Mouse (Mus musculus) lung, postnatal 25 days (tissue): ENCODE data around the gene Gm14632.
"Not testable (repeated sequence)": the region's sequence is repeated elsewhere in the genome, so short reads cannot be mapped to it uniquely, and the experiment has no call there.

Experiments
- DNase-seq: peaks from one replicate; pipeline ENCODE4 v3.0.0; 2022; ENCODE audit warnings: low spot score

The Gm14632 gene

DNA sequence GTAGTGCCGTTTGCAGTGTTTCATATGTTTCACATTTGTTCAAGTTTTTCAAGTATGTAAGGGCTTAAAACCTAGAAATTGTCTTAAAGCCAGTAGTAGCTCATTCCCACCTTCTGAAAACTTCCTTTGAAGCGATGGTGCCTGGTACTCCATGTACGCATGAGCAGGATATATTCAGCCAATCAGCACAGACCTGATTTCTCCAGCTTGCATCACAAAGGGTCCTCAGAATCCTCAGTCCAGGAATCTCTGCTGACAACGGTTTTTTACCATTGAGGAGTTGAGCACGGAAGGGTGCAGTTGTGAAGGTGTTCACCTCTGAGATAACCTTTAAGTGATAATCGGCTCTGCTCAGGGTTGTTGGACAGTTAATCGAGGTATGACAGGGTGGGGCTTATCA, at the start of gene Gm14632:
Gene Gm14632, plus strand, starts transcription at position 301 of the 400 bp plus-strand sequence.
- not testable (repeated sequence) for DNase-seq
